Mouse (Mus musculus): ENCODE results near the gene Rps6kc1. TPM values are rescaled to one million over a fixed set of nuclear protein-coding genes. Genes with fewer than 3 reads are reported as not detected.
A peak's percentile ranks its signal among the peaks of the same experiment; 100 is the strongest.

Rps6kc1 gene
- total RNA-seq, 4 experiments from 2014 or later: 80.8 to 91.0 (median 86.0) TPM

- peak; percentile 72 for DNase-seq (ENCODE audit: low spot score in 2 of 2)
Measured at GRCm38 (mm10) chr1:190682021-190682926, 229.3 kb downstream of the Rps6kc1 start.

DNA sequence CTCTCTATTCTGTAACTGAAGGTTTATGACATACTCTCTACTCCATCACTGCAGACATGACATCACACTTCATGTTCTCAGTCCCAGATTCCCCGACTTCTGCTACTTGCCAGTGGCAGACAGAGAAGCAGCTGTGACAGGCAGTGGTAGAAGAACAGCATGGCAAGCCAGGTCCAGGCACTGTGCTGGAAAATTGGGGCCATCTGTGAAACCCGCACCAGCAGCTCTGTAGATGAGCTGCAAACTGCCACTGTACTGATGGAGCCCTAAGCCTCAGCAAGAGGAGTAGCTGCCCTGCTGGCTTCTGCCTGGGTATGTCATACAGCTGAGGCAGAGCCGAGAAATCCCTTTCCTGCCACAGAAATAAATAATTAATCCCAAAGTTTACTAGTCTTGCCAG lies 236.1 kb downstream of the Rps6kc1 start:
- no peak for DNase-seq (ENCODE audit: low spot score in 2 of 2)

DNA sequence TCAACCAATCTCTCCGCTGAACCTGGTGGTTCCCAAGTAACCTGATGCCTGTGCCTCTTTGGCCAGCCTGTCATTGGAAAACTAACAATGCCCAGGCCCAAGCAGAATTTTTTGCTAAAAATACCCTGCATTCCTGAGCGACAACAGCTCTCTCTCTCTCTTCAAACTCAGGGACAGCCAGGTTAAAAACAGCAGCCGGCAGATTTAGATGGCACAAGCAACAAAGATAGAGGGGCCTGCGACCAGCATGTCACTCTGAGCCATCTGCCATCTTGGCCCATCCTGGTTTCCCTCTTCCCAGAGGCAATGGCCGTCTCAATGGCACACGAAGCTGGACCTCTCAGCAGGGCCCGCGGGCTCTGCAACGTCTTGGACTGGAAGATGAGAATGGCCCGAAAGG lies 242.5 kb downstream of the Rps6kc1 start:
- DNase-seq (ENCODE audit: low spot score in 2 of 2): no peak

DNA sequence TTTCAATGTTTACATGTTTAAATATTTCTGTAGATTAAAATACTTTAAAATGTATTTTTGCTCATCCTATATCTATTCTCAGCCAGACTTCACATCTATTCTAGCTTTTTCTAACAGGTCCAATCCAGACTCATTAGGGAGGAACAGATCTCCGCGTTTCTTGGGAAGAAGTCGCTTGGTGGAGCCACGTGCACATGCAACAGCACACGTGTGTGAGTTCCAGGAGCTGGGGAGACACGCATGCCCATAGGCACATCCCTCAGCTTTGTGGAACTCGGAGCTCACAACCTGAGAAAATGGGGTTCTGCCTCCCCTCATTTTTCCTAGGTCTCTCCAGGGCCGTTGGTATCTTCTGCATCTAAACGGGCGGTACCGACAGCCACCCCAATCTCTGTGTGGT lies 243.7 kb downstream of the Rps6kc1 start:
- no peak for DNase-seq (ENCODE audit: low spot score in 2 of 2)

- no peak for DNase-seq (ENCODE audit: low spot score in 2 of 2)
Measured at GRCm38 (mm10) chr1:190667326-190667725, 244.2 kb downstream of the Rps6kc1 start.

DNA sequence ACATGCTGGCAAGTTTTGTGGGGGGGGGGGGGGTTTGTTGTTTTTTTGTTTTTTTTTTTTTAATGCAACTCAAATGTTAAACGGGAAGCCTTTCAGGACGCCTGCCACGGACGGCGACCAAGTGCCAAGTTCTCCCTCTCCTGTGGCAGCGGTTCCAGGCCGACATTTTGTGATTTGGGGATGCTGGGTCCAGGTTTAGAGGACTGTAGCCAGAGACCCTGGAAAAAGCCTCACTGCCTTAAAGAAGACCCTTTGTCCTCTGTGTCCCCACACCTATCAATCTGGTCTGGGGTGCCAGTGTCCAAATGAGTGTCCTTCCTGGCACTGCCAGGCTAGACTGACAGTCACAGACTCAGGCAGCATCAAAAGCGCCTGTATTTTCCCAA lies 246.1 kb downstream of the Rps6kc1 start:
- no peak for DNase-seq (ENCODE audit: low spot score in 2 of 2)

GRCm38 (mm10) chr1:190664767-190665489 lies 246.6 kb downstream of the Rps6kc1 start:
- DNase-seq (ENCODE audit: low spot score in 2 of 2): no peak

DNA sequence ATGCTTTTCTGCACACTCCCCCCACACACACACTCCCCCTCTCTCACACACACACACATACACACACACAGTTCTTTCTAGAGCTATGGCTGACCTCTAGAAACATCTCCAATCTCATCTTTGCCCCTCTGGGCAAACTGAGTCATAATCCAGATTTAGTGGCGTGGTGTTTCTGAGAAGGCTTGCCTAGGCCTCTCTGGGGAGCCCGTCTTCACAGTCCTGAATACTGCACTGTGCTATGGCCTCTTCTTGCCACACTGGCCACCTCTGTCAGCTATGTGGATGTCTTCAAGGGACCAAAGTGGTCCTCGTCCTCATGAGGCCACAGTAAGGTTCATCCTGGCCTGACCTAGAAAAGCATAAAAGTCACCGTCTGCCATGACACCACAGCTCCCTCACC lies 247.6 kb downstream of the Rps6kc1 start:
- no peak for DNase-seq (ENCODE audit: low spot score in 2 of 2)

DNA sequence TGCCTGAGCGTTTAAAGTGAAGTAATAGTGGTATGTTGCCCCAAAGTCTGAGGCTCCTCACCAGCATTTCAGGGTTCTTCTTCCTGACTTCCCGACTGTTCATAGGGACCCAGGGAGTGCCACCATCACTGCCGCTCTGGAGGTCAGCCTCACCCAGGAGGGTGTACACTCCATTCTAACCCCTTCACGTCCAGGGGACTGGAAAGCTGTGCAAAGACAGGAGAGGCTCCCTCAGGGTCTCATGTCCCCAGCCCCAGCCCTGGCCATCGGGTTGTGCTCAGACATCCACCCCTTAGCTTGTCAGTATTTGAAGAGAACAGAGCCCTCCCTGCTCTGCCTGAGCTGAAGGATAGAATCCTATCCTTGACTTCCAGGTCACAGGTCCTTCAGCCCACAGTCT lies 248.8 kb downstream of the Rps6kc1 start:
- DNase-seq (ENCODE audit: low spot score in 2 of 2): no peak

DNA sequence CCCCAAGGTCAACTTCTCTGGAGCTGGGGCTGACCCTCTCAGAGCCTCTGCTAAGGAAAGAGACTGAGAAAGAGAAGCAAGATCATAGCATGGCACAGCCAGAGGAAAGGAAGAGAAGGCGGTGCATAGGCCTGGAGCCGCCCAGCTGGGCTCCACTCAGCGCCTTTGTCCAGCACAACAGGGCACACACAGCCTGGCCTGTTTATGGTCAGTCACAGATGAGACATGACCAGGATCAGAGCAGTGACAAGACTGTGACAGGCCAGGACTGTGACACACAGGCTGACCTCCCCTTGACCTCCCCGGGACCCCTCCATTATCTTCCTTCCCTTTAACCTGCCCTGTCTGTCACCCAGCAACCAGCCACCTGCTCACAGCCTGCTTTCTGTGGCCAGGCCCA lies 249.8 kb downstream of the Rps6kc1 start:
- DNase-seq (ENCODE audit: low spot score in 2 of 2): no peak

DNA sequence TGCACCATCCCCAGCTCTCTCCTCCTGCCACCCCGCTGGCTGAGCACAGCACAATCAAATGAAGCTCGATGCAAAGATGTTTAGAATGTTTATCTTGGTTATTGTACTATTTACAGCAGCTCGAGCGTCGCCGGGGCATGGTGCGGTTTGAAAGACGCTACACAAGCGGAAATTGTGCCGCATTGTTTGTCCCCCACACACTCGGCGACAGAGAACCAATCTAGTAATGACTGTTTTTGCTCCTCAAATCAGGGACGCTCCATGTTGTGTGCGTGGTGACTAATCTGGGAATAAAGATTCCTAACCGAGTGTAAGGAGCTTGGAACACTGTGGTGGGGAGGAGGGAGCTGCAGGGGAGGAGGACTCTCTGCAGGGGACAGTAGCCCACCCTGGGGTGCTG lies 250.3 kb downstream of the Rps6kc1 start:
- DNase-seq (ENCODE audit: low spot score in 2 of 2): no peak

DNA sequence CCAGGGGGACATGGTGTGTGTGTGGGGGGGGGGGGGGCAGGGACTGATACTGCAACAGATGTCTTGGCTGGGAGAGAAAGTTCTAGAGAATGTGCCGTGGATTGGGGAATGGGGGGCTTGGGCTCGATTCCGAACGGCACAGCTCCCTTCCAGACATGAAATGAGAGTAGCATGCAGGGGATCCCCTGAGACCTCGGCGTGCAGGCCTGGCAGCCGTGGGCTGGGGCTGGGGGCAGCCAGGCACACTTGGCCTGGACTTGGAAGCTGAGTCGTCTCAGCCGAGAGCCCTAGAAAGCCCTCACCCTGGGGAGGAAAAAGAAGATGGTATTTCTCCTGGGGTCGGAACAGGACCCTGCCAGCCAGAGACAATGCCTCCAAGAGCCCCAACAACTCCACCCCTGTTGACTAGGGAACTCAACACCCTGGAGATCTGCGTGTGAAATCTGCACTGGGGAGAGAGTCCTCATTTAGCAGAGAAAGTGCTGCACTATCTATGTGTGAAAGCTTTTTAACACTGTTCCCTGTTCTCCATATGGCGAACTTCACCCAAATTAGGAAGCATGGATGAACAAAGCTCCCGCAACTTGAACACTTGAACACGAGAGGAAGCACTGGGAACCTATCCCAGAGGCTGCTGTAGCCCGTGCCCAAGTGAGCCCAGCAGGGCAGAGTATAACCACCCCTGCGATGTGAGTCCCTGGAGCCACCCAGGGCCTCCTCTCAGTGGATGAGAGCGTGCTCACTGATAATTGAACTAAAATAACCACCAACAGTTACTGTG lies 251.7 kb downstream of the Rps6kc1 start:
- peak; percentile 43 to 45 for DNase-seq (ENCODE audit: low spot score in 2 of 2)

- DNase-seq (ENCODE audit: low spot score in 2 of 2): no peak
Measured at GRCm38 (mm10) chr1:190658266-190658665, 253.3 kb downstream of the Rps6kc1 start.

GRCm38 (mm10) chr1:190656089-190656488 lies 255.5 kb downstream of the Rps6kc1 start:
- DNase-seq (ENCODE audit: low spot score in 2 of 2): no peak

- DNase-seq (ENCODE audit: low spot score in 2 of 2): no peak
Measured at GRCm38 (mm10) chr1:190655651-190656050, 255.9 kb downstream of the Rps6kc1 start.

DNA sequence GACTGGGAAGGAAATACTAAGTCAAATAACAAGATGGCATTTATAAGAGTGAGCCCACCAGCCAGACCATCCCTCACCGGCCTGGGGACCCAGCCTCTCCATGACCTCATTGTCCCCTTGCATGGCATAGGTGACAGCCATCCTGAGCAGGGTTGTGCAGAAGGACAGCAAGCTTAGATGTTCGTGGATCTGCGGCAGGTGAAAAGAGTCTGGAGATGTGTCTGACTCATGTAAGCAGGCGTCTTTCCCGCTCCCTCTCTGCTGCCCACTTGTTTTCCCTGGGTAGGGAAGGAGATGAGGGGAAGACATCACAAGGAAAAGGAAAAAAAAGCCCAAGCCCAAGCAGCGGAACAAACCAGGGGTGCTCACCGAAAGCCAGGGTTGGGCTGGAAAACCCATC lies 256.5 kb downstream of the Rps6kc1 start:
- no peak for DNase-seq (ENCODE audit: low spot score in 2 of 2)

- no peak for DNase-seq (ENCODE audit: low spot score in 2 of 2)
Measured at GRCm38 (mm10) chr1:190654694-190655001, 256.9 kb downstream of the Rps6kc1 start.

- no peak for DNase-seq (ENCODE audit: low spot score in 2 of 2)
Measured at GRCm38 (mm10) chr1:190653989-190654693, 257.4 kb downstream of the Rps6kc1 start.

DNA sequence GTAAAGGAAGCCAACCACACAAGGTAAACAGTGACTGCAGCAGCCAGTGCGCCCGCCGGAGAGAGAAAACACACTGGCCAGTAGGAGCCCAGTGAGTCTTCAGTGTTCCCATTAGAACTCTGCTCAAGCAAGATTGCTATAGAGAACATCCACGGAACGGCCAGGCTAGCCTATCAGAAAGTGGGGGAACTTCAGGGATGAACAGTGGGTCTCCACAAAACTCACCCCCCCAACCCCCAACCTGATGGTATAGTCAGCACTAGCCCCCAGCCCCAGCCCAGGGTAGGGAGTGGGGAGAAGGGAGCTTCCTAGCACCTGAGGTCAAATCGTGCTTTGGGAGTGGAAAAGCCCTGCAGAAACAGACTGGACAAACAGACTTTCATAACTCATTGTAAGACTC lies 258.5 kb downstream of the Rps6kc1 start:
- no peak for DNase-seq (ENCODE audit: low spot score in 2 of 2)
